Mouse (Mus musculus) liver, embryonic 15.5 days (tissue): ENCODE measurements around the gene Stpg1. TPM values are rescaled to one million over a fixed set of nuclear protein-coding genes. Genes with fewer than 3 reads are reported as not detected.

Experiments
- ATAC-seq: fragments of 200-750 bp; cut with Nextera tagmentation; 2 replicates; pipeline ENCODE4 v1.8.0; 2017; ENCODE audit warnings: moderate number of reproducible peaks, mild to moderate bottlenecking, moderate library complexity; ENCODE audit not compliant: insufficient read depth
- H3K27ac ChIP-seq: fragments of 300-500 bp; sonication (generic); replicated peaks from 2 replicates; pipeline ENCODE4 v1.5.1; 2015; ENCODE audit warnings: mild to moderate bottlenecking, inconsistent platforms
- H3K27me3 ChIP-seq: fragments of 300-500 bp; sonication (generic); 2 replicates; pipeline ENCODE4 v1.6.1; 2015; ENCODE audit warnings: mild to moderate bottlenecking, inconsistent platforms
- H3K36me3 ChIP-seq: fragments of 300-500 bp; sonication (generic); replicated peaks from 2 replicates; pipeline ENCODE4 v1.6.1; 2015; ENCODE audit warnings: moderate library complexity, mild to moderate bottlenecking, inconsistent platforms
- H3K4me1 ChIP-seq: fragments of 300-500 bp; sonication (generic); replicated peaks from 2 replicates; pipeline ENCODE4 v1.6.1; 2015; ENCODE audit warnings: inconsistent platforms
- H3K4me2 ChIP-seq: fragments of 300-500 bp; sonication (generic); 2 replicates; pipeline ENCODE4 v1.6.1; 2015; ENCODE audit warnings: moderate library complexity, mild to moderate bottlenecking, inconsistent platforms
- H3K4me3 ChIP-seq: fragments of 300-500 bp; sonication (generic); replicated peaks from 2 replicates; pipeline ENCODE4 v1.5.1; 2015; ENCODE audit warnings: mild to moderate bottlenecking, inconsistent platforms
- H3K9ac ChIP-seq: fragments of 300-500 bp; sonication (generic); 2 replicates; pipeline ENCODE4 v1.6.1; 2015; ENCODE audit warnings: moderate library complexity, mild to moderate bottlenecking, inconsistent platforms
- H3K9me3 ChIP-seq: fragments of 300-500 bp; sonication (generic); replicated peaks from 2 replicates; pipeline ENCODE4 v1.6.1; 2016; ENCODE audit warnings: inconsistent platforms
- WGBS: fragments of 180-500 bp; shearing (Covaris S2); methylation state at CpG from one replicate; pipeline ENCODE4 v1.1.7; 2015; ENCODE audit warnings: mixed read lengths; ENCODE audit not compliant: insufficient replicate concordance; 5-methylcytosine and 5-hydroxymethylcytosine counted together
- polyA plus RNA-seq: library from polyadenylated mRNA; unstranded; fragments of >200 nt; fragmentation: Nextera tagmentation; extraction: Ambion mirVana; gene quantifications from 2 replicates; pipeline ENCODE4 v1.2.1, GENCODE M21; 2015

The Stpg1 gene
- polyA plus RNA-seq, 1 experiment from 2014 or later = not detected

GRCm38 (mm10) chr4:135531771-135532613 is 37.4 kb downstream of the Stpg1 start:
- H3K4me1 ChIP-seq = no peaks in the 10 kb centered on the region
- H3K9ac ChIP-seq = no peak overlapping the region
- H3K4me2 ChIP-seq = no peak overlapping the region
- no peak overlapping the region for H3K27ac ChIP-seq
- no peak overlapping the region for H3K4me3 ChIP-seq
- H3K9me3 ChIP-seq = 0 out of 2 replicates have a peak, but pooled peaks cover 6% of the 10 kb centered on the region
- peaks cover 3% of the 10 kb centered on the region; the same call in 1 of the 2 replicates for H3K27me3 ChIP-seq
- WGBS = 46% methylated on average over 9 of the region's 9 CpGs
- H3K36me3 ChIP-seq = no peaks in the 10 kb centered on the region
- no peak for ATAC-seq

- Histone ChIP-seq H3K4me1 (no peaks in the 10 kb centered on the region), H3K4me3 (no peak overlapping the region), H3K9me3 (0 out of 2 replicates have a peak, but pooled peaks cover 6% of the 10 kb centered on the region), H3K27me3 (no peaks in the 10 kb centered on the region), H3K4me2 (no peak overlapping the region), H3K27ac (no peak overlapping the region), H3K9ac (no peak overlapping the region), H3K36me3 (no peaks in the 10 kb centered on the region)
- ATAC-seq = no peak
- WGBS = 41% methylated on average over 6 of the region's 6 CpGs
Measured at GRCm38 (mm10) chr4:135533001-135533400, 38.4 kb downstream of the Stpg1 start.

GRCm38 (mm10) chr4:135535021-135535420 is 40.4 kb downstream of the Stpg1 start:
- Histone ChIP-seq H3K4me1 (no peaks in the 10 kb centered on the region), H3K9ac (no peak overlapping the region), H3K4me3 (no peak overlapping the region), H3K27ac (no peak overlapping the region), H3K4me2 (no peak overlapping the region), H3K27me3 (no peaks in the 10 kb centered on the region), H3K36me3 (no peaks in the 10 kb centered on the region), H3K9me3 (0 out of 2 replicates have a peak, but pooled peaks cover 6% of the 10 kb centered on the region)
- no peak for ATAC-seq
- WGBS = 85% methylated on average over 3 of the region's 3 CpGs

GRCm38 (mm10) chr4:135539056-135539455 is 44.5 kb downstream of the Stpg1 start:
- no peak for ATAC-seq
- Histone ChIP-seq H3K4me2 (no peak overlapping the region), H3K4me1 (no peaks in the 10 kb centered on the region), H3K9ac (no peak overlapping the region), H3K9me3 (no peaks in the 10 kb centered on the region), H3K27ac (no peak overlapping the region), H3K4me3 (no peak overlapping the region), H3K36me3 (no peaks in the 10 kb centered on the region), H3K27me3 (peaks cover 18% of the 10 kb centered on the region; the same call in 1 of the 2 replicates)
- WGBS = 76% methylated on average over 12 of the region's 12 CpGs

- WGBS = 68% methylated on average over 9 of the region's 9 CpGs
- peaks cover 25% of the 10 kb centered on the region; the same call in 1 of the 2 replicates for H3K27me3 ChIP-seq
- H3K4me3 ChIP-seq = no peak overlapping the region
- H3K27ac ChIP-seq = no peak overlapping the region
- H3K9ac ChIP-seq = no peak overlapping the region
- no peak for ATAC-seq
- no peak overlapping the region for H3K4me2 ChIP-seq
- H3K4me1 ChIP-seq = peaks cover 3% of the 10 kb centered on the region
- H3K36me3 ChIP-seq = no peaks in the 10 kb centered on the region
- H3K9me3 ChIP-seq = no peaks in the 10 kb centered on the region
Measured at GRCm38 (mm10) chr4:135540057-135540456, 45.5 kb downstream of the Stpg1 start.

- Histone ChIP-seq H3K36me3 (no peaks in the 10 kb centered on the region), H3K9me3 (no peaks in the 10 kb centered on the region), H3K4me1 (peaks cover 7% of the 10 kb centered on the region), H3K9ac (no peak overlapping the region), H3K27me3 (peaks cover 40% of the 10 kb centered on the region; the same call in 1 of the 2 replicates), H3K4me2 (no peak overlapping the region), H3K27ac (no peak overlapping the region), H3K4me3 (no peak overlapping the region)
- 92% methylated on average over 2 of the region's 2 CpGs for WGBS
- ATAC-seq = no peak
Measured at GRCm38 (mm10) chr4:135544284-135544683, 49.7 kb downstream of the Stpg1 start.

GRCm38 (mm10) chr4:135545080-135545511 is 50.5 kb downstream of the Stpg1 start:
- ATAC-seq = no peak
- Histone ChIP-seq H3K27me3 (peaks cover 40% of the 10 kb centered on the region; the same call in 1 of the 2 replicates), H3K27ac (no peak overlapping the region), H3K4me1 (peaks cover 7% of the 10 kb centered on the region), H3K4me2 (peak overlapping the region; percentile 56), H3K36me3 (no peaks in the 10 kb centered on the region), H3K9me3 (no peaks in the 10 kb centered on the region), H3K4me3 (peak overlapping the region; percentile 38), H3K9ac (no peak overlapping the region)
- 4% methylated on average over 8 of the region's 8 CpGs for WGBS

- H3K9ac ChIP-seq = no peak overlapping the region
- H3K36me3 ChIP-seq = no peaks in the 10 kb centered on the region
- no peak overlapping the region for H3K27ac ChIP-seq
- H3K9me3 ChIP-seq = no peaks in the 10 kb centered on the region
- H3K4me2 ChIP-seq = no peak overlapping the region
- 67% methylated on average over 7 of the region's 7 CpGs for WGBS
- H3K27me3 ChIP-seq = peaks cover 40% of the 10 kb centered on the region; the same call in 1 of the 2 replicates
- H3K4me1 ChIP-seq = peaks cover 7% of the 10 kb centered on the region
- no peak overlapping the region for H3K4me3 ChIP-seq
- no peak for ATAC-seq
Measured at GRCm38 (mm10) chr4:135546008-135546407, 51.4 kb downstream of the Stpg1 start.

GRCm38 (mm10) chr4:135546793-135547192 is 52.2 kb downstream of the Stpg1 start:
- no peak overlapping the region for H3K4me3 ChIP-seq
- no peak overlapping the region for H3K27ac ChIP-seq
- peaks cover 48% of the 10 kb centered on the region; the same call in 1 of the 2 replicates for H3K27me3 ChIP-seq
- 70% methylated on average over 4 of the region's 4 CpGs for WGBS
- peaks cover 7% of the 10 kb centered on the region for H3K4me1 ChIP-seq
- H3K9ac ChIP-seq = no peak overlapping the region
- H3K36me3 ChIP-seq = no peaks in the 10 kb centered on the region
- ATAC-seq = no peak
- no peak overlapping the region for H3K4me2 ChIP-seq
- no peaks in the 10 kb centered on the region for H3K9me3 ChIP-seq

- no peak for ATAC-seq
- Histone ChIP-seq H3K9ac (no peak overlapping the region), H3K4me1 (peaks cover 7% of the 10 kb centered on the region), H3K27me3 (peaks cover 46% of the 10 kb centered on the region; the same call in 1 of the 2 replicates), H3K9me3 (no peaks in the 10 kb centered on the region), H3K4me3 (no peak overlapping the region), H3K4me2 (no peak overlapping the region), H3K27ac (no peak overlapping the region), H3K36me3 (no peaks in the 10 kb centered on the region)
- 59% methylated on average over 14 of the region's 14 CpGs for WGBS
Measured at GRCm38 (mm10) chr4:135547551-135547950, 53.0 kb downstream of the Stpg1 start.

GRCm38 (mm10) chr4:135548108-135548507 is 53.5 kb downstream of the Stpg1 start:
- Histone ChIP-seq H3K4me2 (no peak overlapping the region), H3K9me3 (no peaks in the 10 kb centered on the region), H3K4me1 (peaks cover 7% of the 10 kb centered on the region), H3K27ac (no peak overlapping the region), H3K4me3 (no peak overlapping the region), H3K36me3 (no peaks in the 10 kb centered on the region), H3K27me3 (peaks cover 46% of the 10 kb centered on the region), H3K9ac (no peak overlapping the region)
- ATAC-seq = no peak
- 18% methylated on average over 7 of the region's 7 CpGs for WGBS
